Mouse (Mus musculus): ENCODE measurements around the gene Olfr775.

The Olfr775 gene

GRCm38 (mm10) chr10:129248112-129248511 lies at the start of gene Olfr775:
TSS of gene Olfr775 (plus strand) at chr10:129248412.
- no peak for DNase-seq

- no peak for DNase-seq
These were observed 17.5 kb upstream of the Olfr775 start for GRCm38 (mm10) chr10:129230737-129231136.

DNA sequence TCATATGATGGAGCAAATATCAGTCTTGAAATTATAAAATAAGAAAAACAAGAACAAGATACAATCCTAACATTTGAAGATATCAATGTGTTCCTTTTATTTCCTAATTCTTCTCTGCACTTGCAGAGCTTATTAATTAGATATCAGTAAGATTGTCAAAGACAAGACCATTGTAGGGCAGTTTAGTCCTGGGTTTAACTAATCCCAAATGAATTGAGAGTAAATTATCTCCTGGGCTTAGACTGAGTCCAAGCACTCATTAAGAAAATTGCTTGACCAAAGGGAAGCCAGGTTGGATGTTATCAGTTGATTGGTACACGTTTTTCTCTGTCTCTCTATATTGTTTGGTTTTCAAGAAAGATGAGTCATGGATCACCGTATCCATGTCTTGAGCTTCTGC lies 12.3 kb upstream of the Olfr775 start, which contains the start of gene Olfr774:
Olfr774 (plus strand) TSS at position 301 of the 400 bp plus-strand sequence.
- no peak for DNase-seq

DNA sequence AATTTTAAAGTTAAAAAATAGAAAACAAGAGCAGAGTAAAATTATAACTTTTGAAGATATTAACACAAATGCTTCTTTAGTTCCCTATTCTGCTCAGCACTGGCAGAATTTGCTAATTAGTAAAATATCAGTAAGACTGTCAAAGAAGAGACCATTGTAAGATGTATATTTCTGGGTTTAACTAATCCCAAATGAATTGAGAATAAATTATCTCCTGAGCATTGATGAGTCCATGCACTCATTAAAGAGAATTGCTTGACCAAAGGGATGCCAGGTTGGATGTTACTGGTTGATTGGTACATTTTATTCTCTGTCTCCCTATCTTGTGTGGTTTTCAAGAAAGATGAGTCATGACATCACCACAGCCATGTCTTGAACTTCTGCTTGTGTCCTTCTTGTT lies 10.6 kb downstream of the Olfr775 start, which contains the start of gene Olfr776:
Olfr776 (plus strand) TSS at position 301 of the 400 bp plus-strand sequence.
- no peak for DNase-seq

DNA sequence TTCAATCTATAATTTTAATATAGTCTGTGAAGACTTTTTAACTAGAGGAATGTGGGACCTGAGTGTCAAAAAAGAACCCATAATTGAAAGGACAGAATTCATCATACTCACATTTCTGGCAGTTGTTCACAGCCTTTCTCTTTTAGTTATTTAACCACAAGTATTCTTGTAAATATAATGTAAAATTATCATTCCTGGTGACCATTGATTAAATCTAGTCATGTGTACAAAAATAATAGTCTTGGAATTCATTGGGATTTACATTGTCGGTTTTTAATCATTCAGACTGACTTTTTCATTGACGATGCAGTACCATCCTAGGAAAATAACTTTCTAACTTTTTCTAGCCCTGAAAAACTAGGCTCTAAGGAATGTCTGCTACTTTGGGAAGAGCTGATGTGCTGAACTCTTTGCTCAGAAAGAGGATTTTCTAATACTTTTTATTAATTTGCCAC lies 22.9 kb downstream of the Olfr775 start, which contains the start of gene Olfr777:
Olfr777 (minus strand) TSS at position 405 of the 455 bp plus-strand sequence.
- DNase-seq, result no peak

Data from lung, postnatal 10 days (tissue).